Mouse (Mus musculus) limb, embryonic 11.5 days (tissue): ENCODE data around the gene Chd2. TPM values are rescaled to one million over a fixed set of nuclear protein-coding genes. Genes with fewer than 3 reads are reported as not detected.

Experiments
- ATAC-seq: fragments of 200-750 bp; cut with Nextera tagmentation; 2 replicates; pipeline ENCODE4 v1.8.0; 2017; ENCODE audit warnings: low read depth; ENCODE audit not compliant: insufficient number of reproducible peaks, low FRiP score, low TSS enrichment
- DNase-seq: peaks from one replicate; pipeline ENCODE4 v3.0.0-alpha.2; 2015; ENCODE audit warnings: low spot score
- H3K27ac ChIP-seq: fragments of 300-500 bp; sonication (generic); replicated peaks from 2 replicates; pipeline ENCODE4 v1.5.1; 2014; ENCODE audit warnings: low read depth, mild to moderate bottlenecking, low read length
- H3K27me3 ChIP-seq: fragments of 300-500 bp; sonication (generic); 2 replicates; pipeline ENCODE4 v1.6.1; 2014; ENCODE audit warnings: mild to moderate bottlenecking, low read length, mixed read lengths; ENCODE audit not compliant: control insufficient read depth, insufficient read depth
- H3K36me3 ChIP-seq: fragments of 300-500 bp; sonication (generic); 2 replicates; pipeline ENCODE4 v1.6.1; 2014; ENCODE audit warnings: mild to moderate bottlenecking, low read length, moderate library complexity, mixed read lengths; ENCODE audit not compliant: control insufficient read depth, insufficient read depth
- H3K4me1 ChIP-seq: fragments of 300-500 bp; sonication (generic); 2 replicates; pipeline ENCODE4 v1.6.1; 2014; ENCODE audit warnings: low read length, mixed read lengths; ENCODE audit not compliant: control insufficient read depth, insufficient read depth
- H3K4me2 ChIP-seq: fragments of 300-500 bp; sonication (generic); 2 replicates; pipeline ENCODE4 v1.6.1; 2014; ENCODE audit warnings: low read depth, mild to moderate bottlenecking, moderate library complexity; ENCODE audit not compliant: severe bottlenecking
- H3K4me3 ChIP-seq: fragments of 300-500 bp; sonication (generic); 2 replicates; pipeline ENCODE4 v1.5.1; 2014; ENCODE audit warnings: low read depth, low read length
- H3K9ac ChIP-seq: fragments of 300-500 bp; sonication (generic); 2 replicates; pipeline ENCODE4 v1.6.1; 2014; ENCODE audit warnings: mild to moderate bottlenecking, low read length
- H3K9me3 ChIP-seq: fragments of 300-500 bp; sonication (generic); 2 replicates; pipeline ENCODE4 v1.6.1; 2016; ENCODE audit warnings: low read length; ENCODE audit not compliant: control insufficient read depth
- WGBS: fragments of 180-500 bp; shearing (Covaris S2); extraction: QIAGEN DNeasy Blood & Tissue Kit; methylation state at CpG from one replicate; pipeline ENCODE4 v1.1.7; 2014; 5-methylcytosine and 5-hydroxymethylcytosine counted together
- polyA plus RNA-seq: library from polyadenylated mRNA; unstranded; fragments of >200 nt; fragmentation: Nextera tagmentation; extraction: Ambion mirVana; gene quantifications from 2 replicates; pipeline ENCODE4 v1.2.1, GENCODE M21; 2014

The Chd2 gene
- polyA plus RNA-seq, 1 experiment from 2014 or later, result 48.9 TPM

GRCm38 (mm10) chr7:73377307-73377706 is 164.3 kb downstream of the Chd2 start:
- peaks cover 28% of the 10 kb centered on the region for H3K27me3 ChIP-seq
- H3K9me3 ChIP-seq, result no peaks in the 10 kb centered on the region

More at GRCm38 (mm10) chr7:73377307-73377706, 164.3 kb downstream of the Chd2 start:
- DNase-seq (no peak), ATAC-seq (no peak)
- peak overlapping the region; percentile 98 for H3K4me2 ChIP-seq
- 0 out of 2 replicates have a peak overlapping the region, but pooled peaks have one; percentile 1 for H3K4me3 ChIP-seq
- 67% methylated on average over 12 of the region's 12 CpGs for WGBS
- no peaks in the 10 kb centered on the region for H3K36me3 ChIP-seq
- no peak overlapping the region for H3K9ac ChIP-seq
- H3K4me1 ChIP-seq, result 0 out of 2 replicates have a peak, but pooled peaks cover 12% of the 10 kb centered on the region
- H3K27ac ChIP-seq, result no peak overlapping the region

Other genes with a start within 250 kb of the Chd2 start
- 27.1 and 28.6 TPM in 2 replicates for gene Rgma, start 166.3 kb downstream of the Chd2 start, polyA plus RNA-seq
- gene Fam174b, start 198.5 kb upstream of the Chd2 start, polyA plus RNA-seq, result 24.7 and 25.7 TPM in 2 replicates